Mouse (Mus musculus) urinary bladder, adult 2 months (tissue): ENCODE results near the gene Ssxb1. TPM values are rescaled to one million over a fixed set of nuclear protein-coding genes. Genes with fewer than 3 reads are reported as not detected.
"Not testable (repeated sequence)": the region's sequence is repeated elsewhere in the genome, so short reads cannot be mapped to it uniquely, and the experiment has no call there.

ENCODE experiments used
- DNase-seq: peaks from one replicate; pipeline ENCODE4 v3.0.0; 2022; ENCODE audit warnings: low spot score
- polyA plus RNA-seq: library from polyadenylated mRNA; depleted of rRNA; stranded (reverse); fragments of >200 nt; gene quantifications from 2 replicates; pipeline ENCODE4 v1.2.3, GENCODE M21; 2012; rRNA removed

Ssxb1 gene
- polyA plus RNA-seq: not detected in 2 replicates

DNA sequence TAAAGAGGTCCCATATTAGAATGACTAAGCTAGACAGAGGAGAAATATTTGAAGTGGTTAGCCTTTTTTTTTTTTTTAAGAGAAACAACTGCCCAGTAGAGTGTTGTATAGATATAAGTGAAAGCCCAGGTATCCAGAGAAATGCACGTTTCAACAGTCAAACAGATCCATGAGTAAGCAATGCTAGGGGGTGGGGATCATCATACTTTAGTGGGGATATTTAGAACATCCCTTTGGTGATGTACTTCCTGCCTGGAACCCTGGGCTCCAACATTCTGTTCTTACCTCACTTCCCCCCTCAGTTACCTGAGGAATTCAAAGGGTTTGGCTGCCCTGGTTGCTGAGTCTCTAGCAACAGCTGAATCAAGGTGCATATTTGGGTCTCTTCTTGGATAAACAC is at the start of gene Ssxb1:
Gene Ssxb1 (plus strand): TSS at position 301 of the 400 bp plus-strand sequence.
- DNase-seq: not testable (repeated sequence)

DNA sequence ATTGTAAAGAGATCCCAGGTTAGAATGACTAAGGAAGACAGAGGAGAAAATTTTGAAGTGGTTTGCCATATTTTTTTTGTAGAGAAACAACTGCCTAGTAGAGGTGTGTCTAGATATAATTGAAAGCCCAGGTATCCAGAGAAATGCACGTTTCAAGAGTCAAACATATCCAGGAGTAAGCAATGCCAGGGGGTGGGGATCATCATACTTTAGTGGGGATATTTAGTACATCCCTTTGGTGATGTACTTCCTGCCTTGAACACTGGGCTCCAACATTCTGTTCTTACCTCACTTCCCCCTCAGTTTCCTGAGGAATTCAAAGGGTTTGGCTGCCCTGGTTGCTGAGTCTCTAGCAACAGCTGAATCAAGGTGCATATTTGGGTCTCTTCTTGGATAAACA is 46.4 kb upstream of the Ssxb1 start, which contains the start of gene Ssxb9:
Gene Ssxb9 (plus strand): TSS at position 301 of the 400 bp plus-strand sequence.
- DNase-seq: not testable (repeated sequence)

DNA sequence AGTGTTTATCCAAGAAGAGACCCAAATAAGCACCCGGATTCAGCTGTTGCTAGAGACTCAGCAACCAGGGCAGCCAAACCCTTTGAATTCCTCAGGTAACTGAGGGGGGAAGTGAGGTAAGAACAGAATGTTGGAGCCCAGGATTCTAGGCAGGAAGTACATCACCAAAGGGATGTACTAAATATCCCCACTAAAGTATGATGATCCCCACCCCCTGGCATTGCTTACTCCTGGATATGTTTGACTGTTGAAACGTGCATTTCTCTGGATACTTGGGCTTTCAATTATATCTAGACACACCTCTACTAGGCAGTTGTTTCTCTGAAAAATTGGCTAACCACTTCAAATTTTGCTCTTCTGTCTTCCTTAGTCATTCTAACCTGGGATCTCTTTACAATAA is 48.5 kb downstream of the Ssxb1 start, which contains the start of gene Ssxb2:
Gene Ssxb2 (minus strand): TSS at position 101 of the 400 bp plus-strand sequence.
- DNase-seq: not testable (repeated sequence)

Other genes starting within 250 kb of the Ssxb1 start
- 11.2 and 11.7 TPM in 2 replicates for gene Tbc1d25, start 237.1 kb upstream of the Ssxb1 start, polyA plus RNA-seq
- 30.5 and 33.0 TPM in 2 replicates for gene Ebp, start 219.8 kb upstream of the Ssxb1 start, polyA plus RNA-seq
- 40.1 and 41.2 TPM in 2 replicates for gene Porcn, start 206.8 kb upstream of the Ssxb1 start, polyA plus RNA-seq
- gene Ftsj1, start 160.9 kb upstream of the Ssxb1 start, polyA plus RNA-seq: 23.1 and 24.2 TPM in 2 replicates
- gene Slc38a5, start 142.2 kb upstream of the Ssxb1 start, polyA plus RNA-seq: 2.1 and 2.9 TPM in 2 replicates
- not detected in 2 replicates for gene Ssxb10, start 85.9 kb upstream of the Ssxb1 start, polyA plus RNA-seq
- gene Ssxb9, start 46.3 kb upstream of the Ssxb1 start, polyA plus RNA-seq: not detected in 2 replicates
- gene Ssxb2, start 48.4 kb downstream of the Ssxb1 start, polyA plus RNA-seq: not detected in 2 replicates
- gene Gm14459, start 111.6 kb downstream of the Ssxb1 start, polyA plus RNA-seq: not detected in 2 replicates
- not detected in 2 replicates for gene Ssxb6, start 134.9 kb downstream of the Ssxb1 start, polyA plus RNA-seq
- gene Ssxb3, start 178.5 kb downstream of the Ssxb1 start, polyA plus RNA-seq: not detected in 2 replicates